Mouse (Mus musculus) lung, embryonic 14.5 days (tissue): ENCODE measurements at regions not wholly inside any gene's neighbourhood (a gene's known extent, or its start where the extent isn't known, plus 50 kb on each side); places are given as distances from the start of the nearest gene placed in this dataset.
A peak's percentile ranks its signal among the peaks of the same experiment; 100 is the strongest.

ENCODE experiments used
- ATAC-seq: fragments of 200-750 bp; cut with Nextera tagmentation; 2 replicates; pipeline ENCODE4 v1.8.0; 2017; ENCODE audit warnings: mild to moderate bottlenecking, moderate TSS enrichment, moderate library complexity; ENCODE audit not compliant: insufficient read depth
- DNase-seq: peaks from one replicate; pipeline ENCODE4 v3.0.0-alpha.2; 2015
- H3K27ac ChIP-seq: fragments of 300-500 bp; sonication (generic); 2 replicates; pipeline ENCODE4 v1.5.1; 2014; ENCODE audit warnings: low read depth, mild to moderate bottlenecking, moderate library complexity
- H3K27me3 ChIP-seq: fragments of 300-500 bp; sonication (generic); 2 replicates; pipeline ENCODE4 v1.6.1; 2014; ENCODE audit warnings: low read length, control low read depth; ENCODE audit not compliant: insufficient read depth
- H3K36me3 ChIP-seq: fragments of 300-500 bp; sonication (generic); 2 replicates; pipeline ENCODE4 v1.6.1; 2014; ENCODE audit warnings: control low read depth; ENCODE audit not compliant: insufficient read depth
- H3K4me1 ChIP-seq: fragments of 300-500 bp; sonication (generic); 2 replicates; pipeline ENCODE4 v1.6.1; 2014; ENCODE audit warnings: antibody characterized with exemption, control low read depth; ENCODE audit not compliant: insufficient read depth
- H3K4me2 ChIP-seq: fragments of 300-500 bp; sonication (generic); 2 replicates; pipeline ENCODE4 v1.6.1; 2014; ENCODE audit warnings: mild to moderate bottlenecking
- H3K4me3 ChIP-seq: fragments of 300-500 bp; sonication (generic); 2 replicates; pipeline ENCODE4 v1.5.1; 2014; ENCODE audit warnings: low read depth, low read length
- H3K9ac ChIP-seq: fragments of 300-500 bp; sonication (generic); 2 replicates; pipeline ENCODE4 v1.6.1; 2014
- H3K9me3 ChIP-seq: fragments of 300-500 bp; sonication (generic); 2 replicates; pipeline ENCODE4 v1.6.1; 2016; ENCODE audit warnings: low read depth, low read length, control low read depth
- CTCF ChIP-seq: IDR thresholded peaks from 2 replicates; pipeline ENCODE4 v1.5.1; 2016; ENCODE audit warnings: antibody characterized with exemption, low read depth
- WGBS: fragments of 180-500 bp; shearing (Covaris S2); extraction: QIAGEN DNeasy Blood & Tissue Kit; methylation state at CpG from one replicate; pipeline ENCODE4 v1.1.7; 2014; 5-methylcytosine and 5-hydroxymethylcytosine counted together

- Histone ChIP-seq H3K36me3 (no peaks in the 10 kb centered on the region), H3K27me3 (no peaks in the 10 kb centered on the region), H3K4me3 (no peak overlapping the region), H3K4me1 (no peaks in the 10 kb centered on the region), H3K27ac (no peak overlapping the region), H3K9ac (no peak overlapping the region), H3K9me3 (no peaks in the 10 kb centered on the region), H3K4me2 (no peak overlapping the region)
- ATAC-seq (no peak), DNase-seq (no peak)
- 75% methylated on average over 2 of the region's 2 CpGs for whole genome bisulfite sequencing
- TF ChIP-seq CTCF: no peak
These were observed 94.9 kb upstream of the Erbb4 start for GRCm38 (mm10) chr1:69202745-69203144.

DNA sequence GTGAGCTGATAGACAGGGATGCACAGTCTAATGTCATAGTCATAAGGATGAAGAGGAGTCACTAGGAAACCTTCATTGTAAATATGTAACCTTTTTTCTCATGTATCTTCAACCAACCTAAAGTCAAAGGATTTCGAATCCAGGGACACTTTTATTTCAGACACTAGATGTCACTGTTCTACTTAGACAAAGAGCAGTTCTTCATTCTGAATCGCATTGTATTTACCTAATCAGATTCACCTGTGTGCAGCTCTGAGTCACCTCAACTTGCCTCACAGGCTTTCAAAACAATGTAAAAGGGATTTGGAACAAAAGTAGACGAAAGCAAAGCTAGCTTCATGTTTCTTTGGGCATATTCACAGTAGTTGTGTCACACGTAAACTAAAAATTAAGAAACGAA is 57.3 kb upstream of the Erbb4 start:
- Histone ChIP-seq H3K9ac (no peak overlapping the region), H3K4me3 (no peak overlapping the region), H3K36me3 (no peaks in the 10 kb centered on the region), H3K9me3 (no peaks in the 10 kb centered on the region), H3K27me3 (no peaks in the 10 kb centered on the region), H3K4me1 (no peaks in the 10 kb centered on the region), H3K27ac (no peak overlapping the region), H3K4me2 (no peak overlapping the region)
- DNase-seq (peak; percentile 46), ATAC-seq (no peak)
- peak; percentile 36; the same call in 1 of the 2 replicates for TF ChIP-seq CTCF
- 39% methylated on average over 5 of the region's 5 CpGs for WGBS
